In the genomic region with DNA sequence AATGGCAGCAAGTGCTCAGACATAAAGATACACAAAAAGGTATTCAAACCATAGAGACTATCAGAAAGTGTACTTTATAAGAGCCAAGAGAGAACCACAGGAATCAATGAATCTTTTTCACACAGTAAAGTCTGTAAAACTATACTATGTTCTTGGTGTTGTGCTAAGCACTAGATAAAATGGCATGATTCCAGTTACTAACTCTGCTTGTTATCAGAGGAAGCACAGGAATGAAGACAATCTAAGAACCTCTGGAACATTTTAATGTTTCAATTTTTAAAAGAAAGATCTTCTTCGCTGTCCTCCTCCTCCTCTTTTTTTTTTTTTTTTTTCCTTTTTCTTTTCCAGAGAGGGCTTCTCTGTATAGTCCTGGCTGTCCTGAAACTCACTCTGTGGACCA, we compare ENCODE assay signal across 23 mouse cellular contexts. TPM values are rescaled to one million over a fixed set of nuclear protein-coding genes. Genes with fewer than 3 reads are reported as not detected.
DNase-seq lines count a peak whose midpoint lies in the region; ATAC-seq and TF ChIP-seq lines count a peak whose summit lies in the region.
"Had no signal": no experiment of that assay in that cellular context is flagged by ENCODE, and none has a peak within 500 bp of the region (broad histone marks: within the 10 kb centered on the region; RNA-seq: fewer than 3 reads in every experiment).

No protein-coding gene starts in this region.

- H3K4me3 ChIP-seq in spleen, adult 2 months (ENCODE audit: extremely low read depth, insufficient read depth, insufficient read length), result no peak overlapping the region; the same call in 1 of the 2 replicates
- H3K4me3 ChIP-seq in hindbrain, embryonic 12.5 days, result no peak overlapping the region
- H3K4me3 ChIP-seq: embryonic facial prominence, embryonic 13.5 days; embryonic facial prominence, embryonic 15.5 days; erythroblast, embryonic 14.5 days; forebrain, embryonic 13.5 days; forebrain, embryonic 15.5 days had no signal

- H3K36me3 ChIP-seq in spleen, adult 2 months (ENCODE audit: control insufficient read depth, insufficient read depth, low read length), result peaks cover 4% of the 10 kb centered on the region
- peaks cover 5% of the 10 kb centered on the region for H3K36me3 ChIP-seq in hindbrain, embryonic 12.5 days

- H3K9ac ChIP-seq in hindbrain, embryonic 12.5 days, result no peak overlapping the region
- H3K9ac ChIP-seq: embryonic facial prominence, embryonic 13.5 days; embryonic facial prominence, embryonic 15.5 days; forebrain, embryonic 13.5 days; forebrain, embryonic 15.5 days; forebrain, postnatal 0 days had no signal

- TF ChIP-seq CTCF in spleen, adult 2 months (IDR thresholded peaks at IDR 0.05; ENCODE audit: extremely low read depth, insufficient read depth, insufficient read length, insufficient replicate concordance), result no peak

- ATAC-seq in megakaryocyte progenitor cell, adult 5-6 weeks (replicated peaks; ENCODE audit: poor library complexity), result peak; percentile 71
- no peak for ATAC-seq in hindbrain, embryonic 12.5 days (ENCODE audit: low FRiP score)
- ATAC-seq: forebrain, embryonic 13.5 days; forebrain, embryonic 15.5 days; forebrain, postnatal 0 days had no signal

- no peak overlapping the region for H3K4me2 ChIP-seq in hindbrain, embryonic 12.5 days (replicated peaks)
- H3K4me2 ChIP-seq: embryonic facial prominence, embryonic 13.5 days; embryonic facial prominence, embryonic 15.5 days; forebrain, embryonic 13.5 days; forebrain, embryonic 15.5 days had no signal

- H3K27me3 ChIP-seq in spleen, adult 2 months (ENCODE audit: control insufficient read depth, insufficient read depth, low read length), result no peaks in the 10 kb centered on the region
- H3K27me3 ChIP-seq in hindbrain, embryonic 12.5 days, result no peaks in the 10 kb centered on the region
- H3K27me3 ChIP-seq: embryonic facial prominence, embryonic 13.5 days; embryonic facial prominence, embryonic 15.5 days; forebrain, embryonic 13.5 days; forebrain, embryonic 15.5 days had no signal

- H3K9me3 ChIP-seq in hindbrain, embryonic 12.5 days (replicated peaks), result no peaks in the 10 kb centered on the region
- H3K9me3 ChIP-seq: embryonic facial prominence, embryonic 13.5 days; embryonic facial prominence, embryonic 15.5 days; forebrain, embryonic 13.5 days; forebrain, embryonic 15.5 days had no signal

- H3K27ac ChIP-seq in spleen, adult 2 months (ENCODE audit: insufficient read depth, low read length), result peak overlapping the region; percentile 38; the same call in 1 of the 2 replicates
- H3K27ac ChIP-seq in hindbrain, embryonic 12.5 days, result no peak overlapping the region
- H3K27ac ChIP-seq: embryonic facial prominence, embryonic 13.5 days; embryonic facial prominence, embryonic 15.5 days; forebrain, embryonic 13.5 days; forebrain, embryonic 15.5 days had no signal

- H3K4me1 ChIP-seq in spleen, adult 2 months (ENCODE audit: control insufficient read depth, insufficient read depth, insufficient read length), result peaks cover 19% of the 10 kb centered on the region
- peaks cover 23% of the 10 kb centered on the region for H3K4me1 ChIP-seq in hindbrain, embryonic 12.5 days

- WGBS in spleen, adult 2 months, result 85% methylated on average over 1 of the region's 1 CpGs
- WGBS in hindbrain, embryonic 12.5 days, result 92% methylated on average over 1 of the region's 1 CpGs

- DNase-seq in spleen, adult 2 months (ENCODE audit: low read depth in 1 of 2, low spot score in 2 of 2), result no peak
- DNase-seq in spleen, postnatal 4 days (ENCODE audit: low spot score in 2 of 2), result no peak
- peak; percentile 78 for DNase-seq in MEL-GATA-1-ER (ENCODE audit: extremely low read depth, low read depth)
- DNase-seq in ovary, postnatal 36 days (ENCODE audit: low spot score), result no peak
- DNase-seq in ovary, postnatal 14 days (ENCODE audit: low spot score), result no peak
- DNase-seq: adrenal gland, adult 2 months; adrenal gland, postnatal 10 days; adrenal gland, postnatal 25 days; cerebellum, adult 11 months; cerebellum, adult 18-20 months; cerebellum, adult 8-10 months; cerebellum, adult 9-11 months; cerebellum, postnatal 14 days; cerebellum, postnatal 36 days; embryo, embryonic 11 days; forebrain, postnatal 0 days had no signal

- TF ChIP-seq POLR2A in spleen, adult 2 months (IDR thresholded peaks at IDR 0.05; ENCODE audit: low read depth, low read length), result no peak

RNA-seq across cellular contexts. Expression of gene St7l, which starts 5.2 kb away (rescaled TPM):
- polyA plus RNA-seq in spleen, adult 2 months (2012; rRNA removed), result 4.5 and 5.3 TPM in 2 replicates
- 22.8 and 34.5 TPM in 2 replicates for total RNA-seq in megakaryocyte progenitor cell, adult 5-6 weeks (2015)
- 28.3 and 30.7 TPM in 2 replicates for total RNA-seq in megakaryocyte progenitor cell, adult 5-6 weeks (2017)
- polyA plus RNA-seq in hindbrain, embryonic 12.5 days (2016; fragmentation: Nextera tagmentation; extraction: Ambion mirVana), result 38.3 and 42.5 TPM in 2 replicates

RNA-seq across cellular contexts. Expression of gene Capza1, which starts 5.7 kb away (rescaled TPM):
- 26.4 and 29.6 TPM in 2 replicates for polyA plus RNA-seq in spleen, adult 2 months (2012; rRNA removed)
- total RNA-seq in megakaryocyte progenitor cell, adult 5-6 weeks (2015), result 273 and 301 TPM in 2 replicates
- 270 and 294 TPM in 2 replicates for total RNA-seq in megakaryocyte progenitor cell, adult 5-6 weeks (2017)
- 201 and 208 TPM in 2 replicates for polyA plus RNA-seq in hindbrain, embryonic 12.5 days (2016; fragmentation: Nextera tagmentation; extraction: Ambion mirVana)

RNA-seq across cellular contexts. Expression of gene Mov10, which starts 40.2 kb away (rescaled TPM):
- polyA plus RNA-seq in spleen, adult 2 months (2012; rRNA removed), result 13.5 and 15.1 TPM in 2 replicates
- total RNA-seq in megakaryocyte progenitor cell, adult 5-6 weeks (2015), result 5.8 and 8.9 TPM in 2 replicates
- total RNA-seq in megakaryocyte progenitor cell, adult 5-6 weeks (2017), result 2.0 and 4.4 TPM in 2 replicates
- polyA plus RNA-seq in hindbrain, embryonic 12.5 days (2016; fragmentation: Nextera tagmentation; extraction: Ambion mirVana), result 27.1 and 38.0 TPM in 2 replicates
